Mouse (Mus musculus) kidney, postnatal 4 days (tissue): ENCODE measurements around the gene Tuft1.
"Not testable (repeated sequence)": the region's sequence is repeated elsewhere in the genome, so short reads cannot be mapped to it uniquely, and the experiment has no call there.

Source experiments
- DNase-seq, 2 experiments: peaks; one replicate each; pipeline ENCODE4 v3.0.0; 2021; ENCODE audit warnings: mixed read lengths in 2 of 2

Tuft1 gene

DNA sequence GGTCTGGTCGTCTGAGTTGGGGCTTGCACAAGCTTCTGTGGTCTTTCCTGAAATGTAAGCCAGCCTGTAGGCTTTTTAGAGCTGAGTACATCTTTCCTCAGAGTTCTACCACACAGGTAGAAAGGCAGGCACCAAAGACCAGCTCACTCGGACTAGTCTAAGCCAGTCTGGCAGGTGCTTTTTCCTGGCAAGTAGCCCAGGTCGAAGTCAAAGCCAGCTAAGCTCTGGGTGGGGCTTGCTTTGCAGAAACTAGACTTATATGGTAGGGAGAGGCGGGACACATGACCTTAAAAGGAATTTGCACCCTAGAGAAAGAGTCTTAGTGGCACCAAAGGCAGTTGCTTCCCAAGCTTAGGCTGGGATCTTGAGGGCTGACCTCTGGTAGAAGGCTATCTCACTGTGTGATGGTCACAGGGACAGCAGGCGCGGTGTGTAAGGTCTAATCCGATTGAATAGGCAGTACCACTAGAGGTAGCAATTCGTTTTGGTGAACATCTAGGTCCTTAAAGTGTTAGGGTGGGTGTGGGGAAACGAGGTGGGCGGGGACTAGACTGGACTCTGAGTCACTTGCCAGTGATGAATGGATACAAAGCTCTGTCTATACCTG is 573 bp upstream of the Tuft1 start:
- peak in 1 of 2 experiments; percentile 34 for DNase-seq

DNA sequence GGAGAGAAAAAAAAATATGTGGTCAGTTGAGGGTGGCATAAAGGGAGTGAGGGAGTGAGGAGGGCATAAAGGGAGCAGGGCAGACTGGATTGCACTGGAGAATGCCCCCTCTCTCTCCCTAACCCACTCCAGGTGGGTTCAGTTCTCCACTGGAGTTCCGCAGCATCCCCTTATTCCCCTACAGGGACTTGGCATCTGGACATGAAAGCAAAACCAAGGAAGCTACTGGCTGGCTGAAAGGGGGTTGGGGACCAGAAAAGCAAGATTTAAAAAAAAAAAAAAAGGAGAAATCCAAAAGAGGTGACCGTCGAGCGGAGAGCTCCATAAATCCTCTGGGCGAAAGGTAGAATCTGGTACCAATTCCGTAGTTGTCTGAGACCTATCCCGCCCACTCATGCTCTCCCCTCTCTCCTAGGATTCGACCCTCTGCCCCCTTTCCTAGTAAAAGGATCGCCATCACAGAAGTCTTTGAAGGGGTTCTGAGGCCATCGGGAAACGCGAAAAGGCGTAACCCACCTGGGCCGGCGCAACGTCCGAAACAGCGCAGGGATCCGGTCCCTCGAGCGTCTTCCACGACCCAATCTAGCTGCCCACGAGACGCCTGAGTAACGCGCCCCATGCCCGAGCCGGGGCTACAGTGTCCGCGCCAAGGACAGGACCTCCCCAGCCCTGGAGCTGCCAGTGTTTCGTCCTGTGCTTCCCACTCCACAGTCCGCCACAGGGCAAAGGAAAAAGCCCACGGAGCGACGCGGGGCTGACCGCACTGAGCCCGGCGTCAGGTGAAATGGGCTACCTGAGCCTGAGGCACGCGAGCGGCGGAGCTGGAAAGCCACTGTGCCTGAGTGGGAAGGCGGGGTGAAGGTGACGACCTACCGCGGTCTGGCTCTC is 576 bp downstream of the Tuft1 start:
- not testable (repeated sequence) for DNase-seq

- not testable (repeated sequence) for DNase-seq
Measured at GRCm38 (mm10) chr3:94653967-94654366, 4.7 kb downstream of the Tuft1 start.

DNA sequence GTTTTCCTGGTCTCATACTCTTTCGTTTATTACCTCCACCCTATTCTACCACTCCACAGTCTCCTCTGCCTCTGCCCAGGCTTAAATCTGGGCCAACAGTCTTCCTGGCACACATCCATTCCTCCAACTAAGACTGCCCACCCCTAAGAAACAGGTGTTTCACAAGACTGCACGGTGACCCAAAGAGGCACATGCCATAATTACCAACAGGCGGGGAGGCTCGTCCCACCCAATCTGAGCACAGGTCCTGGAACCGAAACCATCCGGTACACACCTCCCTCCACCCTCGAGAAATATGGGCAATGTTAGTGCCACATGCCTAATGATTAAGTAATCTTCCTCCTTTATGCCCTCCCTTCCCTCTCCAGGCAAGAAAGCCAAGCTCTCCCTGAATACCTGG is 8.3 kb downstream of the Tuft1 start:
- DNase-seq, result peak in 1 of 2 experiments; percentile 10

DNA sequence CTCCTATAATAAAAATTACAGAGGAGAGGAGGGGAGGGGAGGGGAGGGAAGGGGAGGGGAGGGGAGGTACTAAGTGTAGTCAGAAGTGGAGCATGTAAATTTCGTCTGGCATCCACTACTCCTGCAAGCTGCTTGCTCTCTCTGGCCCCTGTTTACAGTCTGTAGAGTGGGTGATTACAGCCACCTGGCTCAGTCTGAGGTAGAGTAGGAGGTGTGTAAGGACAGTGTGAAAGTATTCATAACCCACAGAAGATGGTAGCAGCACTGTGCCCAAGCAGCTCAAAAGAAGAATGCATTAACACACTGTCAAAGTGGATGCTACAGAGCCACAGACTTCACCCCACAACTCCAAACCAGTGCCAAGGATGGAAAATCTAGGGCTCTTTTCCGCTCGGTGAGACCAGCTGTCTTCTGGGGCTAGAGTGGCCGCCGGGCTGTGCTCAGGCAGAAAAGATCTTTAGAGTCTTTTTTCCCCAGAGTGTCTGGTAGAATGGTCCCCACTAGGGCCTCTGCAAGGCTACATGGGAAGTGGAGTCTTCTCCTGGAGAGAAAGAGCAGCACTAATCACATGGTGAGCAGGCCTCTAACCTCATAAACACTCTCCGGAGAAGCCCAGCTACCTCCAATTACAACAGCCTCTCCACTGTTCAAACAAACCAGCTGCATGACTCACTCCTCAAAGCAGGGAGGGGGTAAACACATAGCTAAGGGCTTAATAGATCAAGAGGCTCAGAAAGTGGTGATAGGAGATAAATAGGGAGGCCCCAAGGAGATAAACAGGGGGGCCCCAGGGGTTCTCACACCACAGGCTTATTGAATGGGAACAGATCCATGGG is 9.7 kb downstream of the Tuft1 start:
- DNase-seq, result peak in 1 of 2 experiments; percentile 16

GRCm38 (mm10) chr3:94642495-94643162 is 16.0 kb downstream of the Tuft1 start, which contains the start of gene Gm10972:
Gene Gm10972 (plus strand): TSS chr3:94643112.
- not testable (repeated sequence) for DNase-seq

DNA sequence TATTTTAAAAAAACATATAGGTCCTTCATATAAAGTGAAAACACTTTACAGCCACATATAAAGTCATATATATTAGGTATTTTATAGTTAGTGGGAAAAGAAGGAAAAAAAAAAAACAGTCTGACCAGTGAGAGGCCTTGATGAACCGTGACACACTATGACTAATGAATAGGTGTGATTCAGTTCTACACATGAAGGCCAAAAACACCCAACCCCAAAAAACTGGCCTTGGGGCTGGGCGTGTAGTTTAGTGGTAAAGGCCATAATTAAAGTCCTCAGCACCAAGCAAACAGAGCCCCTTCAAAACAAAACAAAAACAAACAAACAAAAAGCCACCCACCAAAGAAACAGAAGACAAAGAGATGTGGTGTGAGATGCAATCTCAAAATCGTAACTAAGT is 28.8 kb downstream of the Tuft1 start:
- no peak for DNase-seq

DNA sequence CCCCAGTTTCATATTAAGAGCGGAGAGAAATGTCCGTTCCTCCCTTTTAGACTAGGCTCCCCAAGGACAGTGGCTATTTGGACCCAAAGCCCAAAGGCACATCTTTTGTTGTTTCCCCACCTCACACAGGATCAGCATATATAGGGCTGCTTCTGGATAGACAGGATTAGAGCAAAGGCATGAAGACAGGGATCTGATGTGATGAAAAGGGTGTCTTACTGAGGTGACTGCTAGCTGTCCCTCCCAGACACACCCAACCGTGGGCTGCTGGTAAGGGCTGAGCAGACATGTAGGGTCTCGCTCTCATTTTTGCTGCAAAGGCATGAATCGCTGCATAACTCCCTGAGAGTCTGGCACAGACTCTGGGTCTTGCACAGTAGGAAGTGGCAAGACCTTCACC is 30.0 kb downstream of the Tuft1 start:
- DNase-seq, result no peak

- DNase-seq, result no peak
Measured at GRCm38 (mm10) chr3:94624281-94624680, 34.4 kb downstream of the Tuft1 start.

GRCm38 (mm10) chr3:94622550-94622949 is 36.1 kb downstream of the Tuft1 start:
- DNase-seq, result no peak

DNA sequence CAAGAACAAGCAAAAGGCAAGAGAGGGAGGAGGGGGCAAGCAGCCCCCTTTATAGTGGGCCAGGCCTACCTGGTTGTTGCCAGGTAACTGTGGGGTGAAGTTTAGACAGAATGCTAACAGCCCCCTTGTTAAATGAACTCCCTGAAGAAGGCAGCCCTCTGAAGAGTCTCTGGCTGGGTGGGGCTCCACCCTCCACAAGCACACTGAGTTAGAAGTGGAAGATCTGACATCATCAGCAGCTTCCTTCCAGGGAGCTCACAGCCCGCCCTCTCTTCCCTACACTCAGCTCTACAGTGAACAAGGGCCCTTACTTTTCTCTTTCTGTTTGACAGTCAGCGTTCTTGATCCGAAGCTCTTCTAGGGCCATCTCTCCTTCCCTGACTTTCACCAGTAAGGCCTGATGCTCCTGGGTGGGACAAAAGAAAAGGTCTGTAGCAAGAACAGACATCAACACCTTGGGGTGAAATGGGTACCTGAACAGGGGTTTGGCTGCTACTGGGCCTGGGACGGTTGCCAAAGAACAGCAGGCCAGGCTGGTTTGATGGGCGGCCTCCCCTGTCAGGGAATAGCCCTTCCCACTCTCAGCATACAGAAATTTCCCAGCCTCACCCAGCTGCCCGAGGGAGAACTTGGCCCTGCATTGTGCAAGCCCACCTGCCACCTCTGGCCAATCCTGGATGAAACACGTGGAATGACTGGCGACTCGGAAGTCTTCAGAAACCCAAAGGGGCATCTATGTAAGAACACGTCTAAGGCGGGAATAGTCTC is 36.7 kb downstream of the Tuft1 start:
- DNase-seq, result no peak

- peak; percentile 34 to 49 for DNase-seq
Measured at GRCm38 (mm10) chr3:94616717-94617116, 42.0 kb downstream of the Tuft1 start.

DNA sequence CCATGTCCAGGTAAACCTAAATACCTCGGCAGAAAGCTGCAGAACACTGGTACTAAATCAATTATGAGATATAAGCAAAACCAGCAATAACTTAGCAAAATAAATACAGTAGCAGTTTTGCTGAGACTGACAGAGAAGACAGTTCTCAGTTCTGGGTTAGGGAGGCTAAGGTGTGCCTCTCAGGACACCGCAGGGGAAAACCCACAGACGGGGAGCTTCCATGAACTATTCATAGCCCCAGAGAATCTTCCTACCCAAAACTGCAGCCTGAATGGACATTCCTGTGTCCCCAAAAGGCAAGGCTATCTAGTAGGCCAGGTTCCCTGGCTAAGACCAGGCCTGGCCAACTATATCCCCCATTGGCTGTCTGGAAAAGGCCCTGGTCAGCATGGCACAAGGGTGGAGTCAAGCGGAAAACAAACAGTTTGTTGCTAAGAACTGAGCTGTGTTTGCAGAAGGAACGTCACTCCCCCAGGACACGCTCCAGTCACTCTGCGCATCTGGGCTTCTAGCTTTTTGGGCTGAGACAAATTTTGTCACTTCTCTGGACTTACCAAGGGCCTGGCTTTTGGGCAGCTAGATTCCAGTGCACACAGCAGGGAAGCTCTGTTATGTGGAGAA is 45.3 kb downstream of the Tuft1 start:
- peak; percentile 16 to 47 for DNase-seq

GRCm38 (mm10) chr3:94612274-94612673 is 46.4 kb downstream of the Tuft1 start:
- no peak for DNase-seq

DNA sequence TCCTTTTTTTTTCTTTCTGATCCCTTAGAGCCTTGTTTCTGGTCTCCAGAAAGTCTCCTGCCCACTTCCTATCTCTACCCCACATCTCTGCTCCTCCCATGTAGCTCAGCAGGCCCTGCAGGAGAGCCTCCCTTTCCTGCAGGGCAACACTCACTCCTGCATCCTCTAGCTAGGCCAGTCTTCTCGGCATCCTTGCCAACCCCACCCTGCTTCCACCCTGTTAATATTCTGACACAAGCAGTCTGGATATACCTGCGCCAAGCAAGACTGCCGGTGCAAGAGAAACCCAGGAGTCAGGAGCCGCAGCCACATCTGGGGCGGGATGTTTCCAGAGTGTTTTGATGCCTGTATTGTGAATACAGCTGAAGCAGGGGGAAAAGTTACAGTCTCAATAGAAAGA is 46.8 kb downstream of the Tuft1 start:
- no peak for DNase-seq

GRCm38 (mm10) chr3:94611343-94611742 is 47.3 kb downstream of the Tuft1 start:
- DNase-seq, result no peak

DNA sequence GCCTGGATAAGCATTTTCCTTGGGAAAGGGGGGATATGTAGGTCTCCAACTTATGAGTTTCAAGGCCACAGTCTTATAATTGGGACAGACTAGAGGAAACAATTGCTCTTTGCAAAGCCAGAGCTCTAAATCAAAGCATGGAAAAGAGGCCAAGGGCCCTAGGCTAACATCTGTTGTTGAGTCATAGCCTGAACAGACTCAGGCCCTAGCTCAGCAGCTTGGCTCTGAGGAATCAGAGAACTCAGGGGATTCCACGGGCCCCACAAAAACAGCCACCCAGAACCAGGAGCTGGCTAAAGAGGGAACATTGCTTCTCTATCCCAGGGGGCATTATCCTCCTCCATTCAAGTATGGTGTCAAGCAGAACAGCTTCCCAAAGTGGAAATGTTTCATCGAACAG is 48.1 kb downstream of the Tuft1 start:
- DNase-seq, result peak in 1 of 2 experiments; percentile 5

DNA sequence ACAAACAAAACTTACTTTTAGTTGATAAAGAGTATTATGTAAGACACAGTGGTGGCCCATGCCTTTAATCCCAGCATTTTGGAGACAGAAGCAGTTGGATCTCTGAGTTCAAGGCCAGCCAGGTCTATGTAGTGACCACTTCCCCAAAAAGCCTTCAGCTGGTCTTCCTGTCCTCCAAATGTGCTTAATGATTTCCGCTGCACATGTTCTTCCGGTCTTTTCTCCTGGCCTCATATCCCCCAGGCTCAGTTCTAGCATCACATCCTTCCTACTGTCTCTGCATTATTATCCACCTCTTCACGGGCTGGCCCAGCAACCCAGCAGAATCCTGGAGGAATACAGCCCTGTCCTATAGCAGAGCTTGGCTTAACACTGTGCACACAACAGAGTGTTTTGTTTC is 49.1 kb downstream of the Tuft1 start:
- DNase-seq, result no peak

DNA sequence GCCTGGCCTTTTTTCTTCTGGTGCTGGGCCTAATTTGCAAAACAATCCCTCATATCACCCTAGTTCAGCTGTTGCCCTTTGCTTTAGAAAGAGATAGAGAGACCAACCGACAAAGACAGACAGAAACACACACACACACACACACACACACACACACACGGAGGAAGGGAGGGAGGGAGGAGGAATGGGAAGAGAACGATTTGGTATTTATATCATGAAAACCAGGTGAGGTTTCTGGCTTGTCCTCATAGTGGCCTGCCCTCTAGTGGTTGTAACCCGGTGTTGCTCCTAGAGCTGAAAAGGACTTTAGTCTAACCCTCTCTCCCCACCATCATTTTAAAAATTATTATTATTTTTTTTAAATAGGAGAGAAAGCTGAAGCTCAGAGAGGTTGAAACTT is 56.7 kb downstream of the Tuft1 start:
- DNase-seq, result peak; percentile 74 to 77

DNA sequence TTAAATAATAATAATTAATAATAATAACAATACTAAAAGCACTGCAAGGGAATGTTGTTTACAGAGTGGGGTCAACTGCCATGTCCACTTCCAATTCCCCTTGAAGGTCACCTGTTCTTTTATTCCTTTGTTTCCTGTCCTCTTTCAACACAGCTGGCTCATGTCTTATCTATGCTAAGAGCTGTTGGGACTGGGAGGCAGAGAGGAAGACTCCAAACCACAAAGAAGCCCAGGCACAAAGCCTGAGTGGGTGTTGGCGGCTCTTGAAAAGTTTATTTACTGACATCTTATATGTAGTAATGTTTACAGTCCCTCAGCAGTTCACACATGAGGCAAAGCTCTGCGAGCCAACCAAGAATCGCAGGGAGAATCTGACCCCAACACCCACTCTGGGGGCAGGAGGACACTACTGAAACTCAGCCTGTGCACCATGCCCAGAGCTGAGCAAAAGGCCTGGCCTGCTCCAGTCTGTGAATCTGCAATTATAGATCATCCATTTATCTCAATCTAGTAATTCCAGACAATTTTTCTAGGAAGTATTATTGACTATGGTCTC is 61.4 kb downstream of the Tuft1 start:
- no peak for DNase-seq

DNA sequence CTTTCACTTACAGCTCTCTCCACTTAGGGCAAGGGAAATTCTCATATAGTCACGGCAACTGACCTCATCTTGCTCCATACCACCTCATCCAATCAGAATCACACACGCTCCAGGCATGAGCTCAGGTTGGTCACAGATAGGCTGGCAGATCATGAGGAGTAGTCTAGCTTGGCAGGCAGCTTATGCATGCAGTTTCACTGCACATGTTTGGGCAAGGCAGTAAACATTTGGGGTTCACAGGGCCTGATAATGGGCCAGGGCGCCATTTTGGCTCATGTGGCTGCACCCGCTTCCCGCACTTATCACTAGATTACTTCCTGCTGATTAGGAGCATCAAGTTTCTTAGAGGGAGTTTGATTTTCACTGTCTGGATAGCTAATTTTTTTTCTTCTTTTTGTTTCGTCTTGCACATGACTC is 62.8 kb downstream of the Tuft1 start:
- DNase-seq, result no peak
